Comparison of ENCODE assay signal across 23 mouse cellular contexts in the genomic region with DNA sequence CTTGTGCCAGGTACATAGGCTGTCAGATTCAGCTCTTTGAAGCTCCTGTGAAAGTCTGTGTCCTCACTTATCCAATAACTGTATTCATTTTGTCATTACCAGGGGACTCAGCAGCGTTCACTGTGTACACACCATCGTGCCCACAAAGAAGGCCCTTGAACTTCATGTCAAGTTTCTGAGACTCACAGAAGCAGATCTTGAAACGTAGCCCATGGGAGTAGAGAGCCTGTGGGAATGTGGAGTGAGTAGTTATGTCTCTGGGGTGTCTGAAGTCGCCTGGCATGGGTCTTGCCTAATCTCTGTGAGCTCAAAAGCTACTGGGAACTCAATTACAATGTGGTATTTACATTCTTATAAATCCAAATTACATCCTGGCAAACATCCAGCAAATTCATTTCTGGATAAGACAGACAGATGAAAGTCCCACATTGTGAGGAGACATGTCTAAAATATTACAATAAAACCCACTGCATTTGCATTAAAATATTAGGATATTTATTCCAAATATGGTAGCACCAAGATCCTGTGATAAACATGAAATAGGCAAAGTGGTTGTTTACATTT. TPM values are rescaled to one million over a fixed set of nuclear protein-coding genes. Genes with fewer than 3 reads are reported as not detected.
A peak's percentile ranks its signal among the peaks of the same experiment; 100 is the strongest.
DNase-seq lines count a peak whose midpoint lies in the region; ATAC-seq lines count a peak whose summit lies in the region.
"Had no signal": no experiment of that assay in that cellular context is flagged by ENCODE, and none has a peak within 500 bp of the region (broad histone marks: within the 10 kb centered on the region; RNA-seq: fewer than 3 reads in every experiment).

No protein-coding gene starts in this region.

- H3K9me3 ChIP-seq in heart, embryonic 15.5 days (replicated peaks) = no peaks in the 10 kb centered on the region
- no peaks in the 10 kb centered on the region for H3K9me3 ChIP-seq in lung, embryonic 15.5 days
- no peaks in the 10 kb centered on the region for H3K9me3 ChIP-seq in stomach, embryonic 14.5 days (ENCODE audit: control insufficient read depth, low read depth, low read length)
- no peaks in the 10 kb centered on the region for H3K9me3 ChIP-seq in liver, embryonic 11.5 days (ENCODE audit: control insufficient read depth, low read length)
- H3K9me3 ChIP-seq: G1E; neural tube, embryonic 12.5 days had no signal

- no peak for ATAC-seq in heart, embryonic 15.5 days (replicated peaks; ENCODE audit: insufficient number of reproducible peaks, insufficient read depth, low FRiP score, low read depth)
- ATAC-seq in lung, embryonic 15.5 days (ENCODE audit: borderline replicate concordance, extremely low read depth, low FRiP score, low TSS enrichment) = peak; percentile 89
- ATAC-seq in stomach, embryonic 14.5 days (ENCODE audit: insufficient number of reproducible peaks, insufficient read depth, low FRiP score, low read depth) = no peak
- no peak for ATAC-seq in liver, embryonic 11.5 days (replicated peaks; ENCODE audit: low FRiP score)
- ATAC-seq: CD4-positive, CD25-positive, alpha-beta regulatory T cell, adult 4 months; intestine, embryonic 16.5 days had no signal

- peak; percentile 29 for DNase-seq in adrenal gland, postnatal 10 days
- no peak for DNase-seq in adrenal gland, postnatal 4 days (ENCODE audit: low spot score in 2 of 2)
- no peak for DNase-seq in heart, postnatal 14 days
- no peak for DNase-seq in left cerebral cortex, adult 18-20 months (ENCODE audit: low spot score in 2 of 2)
- DNase-seq in liver, embryonic 11.5 days (ENCODE audit: low spot score) = no peak
- DNase-seq: cerebellum, adult 11-12 months; cerebellum, postnatal 36 days; right cerebral cortex, postnatal 25 days; thymus, adult 18-20 months had no signal

- H3K4me1 ChIP-seq in heart, embryonic 15.5 days (replicated peaks) = peaks cover 37% of the 10 kb centered on the region
- peaks cover 22% of the 10 kb centered on the region for H3K4me1 ChIP-seq in lung, embryonic 15.5 days
- peaks cover 14% of the 10 kb centered on the region; the same call in 1 of the 2 replicates for H3K4me1 ChIP-seq in stomach, embryonic 14.5 days (ENCODE audit: control insufficient read depth, insufficient read depth, low read length)
- no peaks in the 10 kb centered on the region for H3K4me1 ChIP-seq in liver, embryonic 11.5 days (replicated peaks; ENCODE audit: control insufficient read depth, insufficient read depth, low read length)
- H3K4me1 ChIP-seq: neural tube, embryonic 12.5 days had no signal

- 41% methylated on average over 4 of the region's 4 CpGs for WGBS in heart, embryonic 15.5 days
- 23% methylated on average over 4 of the region's 4 CpGs for WGBS in lung, embryonic 15.5 days
- WGBS in stomach, embryonic 14.5 days = 42% methylated on average over 4 of the region's 4 CpGs
- WGBS in liver, embryonic 11.5 days = 67% methylated on average over 4 of the region's 4 CpGs

- intact Hi-C loops in heart, postnatal 14 days (cut with DNase I) = no loop called here

- H3K36me3 ChIP-seq in heart, embryonic 15.5 days = no peaks in the 10 kb centered on the region
- no peaks in the 10 kb centered on the region for H3K36me3 ChIP-seq in lung, embryonic 15.5 days
- no peaks in the 10 kb centered on the region for H3K36me3 ChIP-seq in stomach, embryonic 14.5 days (ENCODE audit: control insufficient read depth, insufficient read depth, low read length)
- no peaks in the 10 kb centered on the region for H3K36me3 ChIP-seq in liver, embryonic 11.5 days (ENCODE audit: control insufficient read depth, insufficient read depth, low read length)
- H3K36me3 ChIP-seq: G1E; neural tube, embryonic 12.5 days had no signal

- no peak overlapping the region for H3K9ac ChIP-seq in heart, embryonic 15.5 days
- no peak overlapping the region for H3K9ac ChIP-seq in lung, embryonic 15.5 days
- no peak overlapping the region for H3K9ac ChIP-seq in stomach, embryonic 14.5 days (replicated peaks; ENCODE audit: low read depth, low read length)
- H3K9ac ChIP-seq in liver, embryonic 11.5 days (ENCODE audit: low read depth, low read length) = no peak overlapping the region
- H3K9ac ChIP-seq: hindbrain, embryonic 14.5 days; liver, embryonic 14.5 days; neural tube, embryonic 12.5 days had no signal

- peak overlapping the region; percentile 49 for H3K27ac ChIP-seq in heart, embryonic 15.5 days
- H3K27ac ChIP-seq in lung, embryonic 15.5 days = peak overlapping the region; percentile 85
- H3K27ac ChIP-seq in stomach, embryonic 14.5 days (ENCODE audit: low read length) = peak overlapping the region; percentile 53; the same call in 1 of the 2 replicates
- H3K27ac ChIP-seq in liver, embryonic 11.5 days (ENCODE audit: low read depth, low read length) = no peak overlapping the region
- H3K27ac ChIP-seq: hindbrain, embryonic 14.5 days; kidney, postnatal 0 days; layer of hippocampus, adult 2 months; liver, embryonic 14.5 days; neural tube, embryonic 12.5 days had no signal

- H3K27me3 ChIP-seq in heart, embryonic 15.5 days = no peaks in the 10 kb centered on the region
- no peaks in the 10 kb centered on the region for H3K27me3 ChIP-seq in lung, embryonic 15.5 days
- H3K27me3 ChIP-seq in stomach, embryonic 14.5 days (ENCODE audit: control insufficient read depth, insufficient read depth, low read length) = no peaks in the 10 kb centered on the region
- H3K27me3 ChIP-seq in liver, embryonic 11.5 days (replicated peaks; ENCODE audit: control insufficient read depth, insufficient read depth, low read length) = no peaks in the 10 kb centered on the region
- H3K27me3 ChIP-seq: neural tube, embryonic 12.5 days had no signal

- no peak overlapping the region for H3K4me2 ChIP-seq in heart, embryonic 15.5 days
- H3K4me2 ChIP-seq in lung, embryonic 15.5 days = no peak overlapping the region
- no peak overlapping the region for H3K4me2 ChIP-seq in stomach, embryonic 14.5 days (replicated peaks; ENCODE audit: low read depth, low read length)
- H3K4me2 ChIP-seq in liver, embryonic 11.5 days = no peak overlapping the region
- H3K4me2 ChIP-seq: heart, embryonic 11.5 days; hindbrain, embryonic 14.5 days; neural tube, embryonic 12.5 days had no signal

- no peak overlapping the region for H3K4me3 ChIP-seq in heart, embryonic 15.5 days
- no peak overlapping the region for H3K4me3 ChIP-seq in lung, embryonic 15.5 days
- H3K4me3 ChIP-seq in stomach, embryonic 14.5 days (ENCODE audit: low read depth, low read length) = no peak overlapping the region
- no peak overlapping the region for H3K4me3 ChIP-seq in liver, embryonic 11.5 days (ENCODE audit: low read depth, low read length)
- H3K4me3 ChIP-seq: layer of hippocampus, adult 2 months; neural tube, embryonic 12.5 days had no signal

RNA-seq across cellular contexts. Expression of gene Myocd, which starts 53.2 kb away (rescaled TPM):
- 1 to 10 TPM; 1.3 to 2.1 TPM for total RNA-seq in adrenal gland, postnatal 10 days (2021)
- 1 to 10 TPM in 1 of 2 experiments, under 1 TPM in 1; 0.99 to 2.7 TPM for total RNA-seq in adrenal gland, postnatal 4 days (2021)
- 63.0 and 69.6 TPM in 2 replicates for polyA plus RNA-seq in heart, embryonic 15.5 days (2015; fragmentation: Nextera tagmentation; extraction: Ambion mirVana)
- total RNA-seq in heart, postnatal 14 days (2021) = 100 to 1,000 TPM; 106 to 112 TPM
- polyA plus RNA-seq in lung, embryonic 15.5 days (2015; fragmentation: Nextera tagmentation; extraction: Ambion mirVana) = 18.4 and 22.9 TPM in 2 replicates
- 55.3 and 63.0 TPM in 2 replicates for polyA plus RNA-seq in stomach, embryonic 14.5 days (2014; fragmentation: Nextera tagmentation; extraction: Ambion mirVana)
- 1 to 10 TPM in 1 of 2 experiments, under 1 TPM in 1; 0.49 to 1.0 TPM for total RNA-seq in left cerebral cortex, adult 18-20 months (2021)
- polyA plus RNA-seq in liver, embryonic 11.5 days (2014; fragmentation: Nextera tagmentation; extraction: Ambion mirVana) = 0.77 and 1.4 TPM in 2 replicates
- total RNA-seq: megakaryocyte-erythroid progenitor cell, adult 5-6 weeks; monocyte, adult 5-6 weeks had no signal
- polyA plus RNA-seq: G1E had no signal

Comparison
In these comparisons a context has a peak if more than half of its experiments do, and no peak if none do; other contexts are left out.
1. RNA of gene Myocd, which starts 53.2 kb away (total RNA-seq): 106 to 112 TPM in heart, postnatal 14 days; 0.99 to 2.7 TPM in adrenal gland, postnatal 4 days, 1.3 to 2.1 TPM in adrenal gland, postnatal 10 days and 0.49 to 1.0 TPM in left cerebral cortex, adult 18-20 months; every median in the first group is over 10 times any median in the second.